Mouse (Mus musculus) embryonic fibroblast, embryonic 13.5 days (primary cell): ENCODE data around the gene Fam162a.

Source experiments
- CTCF ChIP-seq: IDR thresholded peaks from 2 replicates; pipeline ENCODE4 v1.5.1; 2011; ENCODE audit warnings: mild to moderate bottlenecking, control low read depth, low read length, moderate library complexity, borderline replicate concordance; ENCODE audit not compliant: insufficient read depth
- POLR2A ChIP-seq: IDR thresholded peaks from 2 replicates; pipeline ENCODE4 v1.6.1; 2011; ENCODE audit warnings: low read depth, mild to moderate bottlenecking, control low read depth, low read length, moderate library complexity

GRCm38 (mm10) chr16:36047538-36047937 lies 23.9 kb downstream of the Fam162a start:
- TF ChIP-seq POLR2A, result no peak
- no peak for TF ChIP-seq CTCF
